ENCODE assay signal across 8 mouse cellular contexts in the genomic region with DNA sequence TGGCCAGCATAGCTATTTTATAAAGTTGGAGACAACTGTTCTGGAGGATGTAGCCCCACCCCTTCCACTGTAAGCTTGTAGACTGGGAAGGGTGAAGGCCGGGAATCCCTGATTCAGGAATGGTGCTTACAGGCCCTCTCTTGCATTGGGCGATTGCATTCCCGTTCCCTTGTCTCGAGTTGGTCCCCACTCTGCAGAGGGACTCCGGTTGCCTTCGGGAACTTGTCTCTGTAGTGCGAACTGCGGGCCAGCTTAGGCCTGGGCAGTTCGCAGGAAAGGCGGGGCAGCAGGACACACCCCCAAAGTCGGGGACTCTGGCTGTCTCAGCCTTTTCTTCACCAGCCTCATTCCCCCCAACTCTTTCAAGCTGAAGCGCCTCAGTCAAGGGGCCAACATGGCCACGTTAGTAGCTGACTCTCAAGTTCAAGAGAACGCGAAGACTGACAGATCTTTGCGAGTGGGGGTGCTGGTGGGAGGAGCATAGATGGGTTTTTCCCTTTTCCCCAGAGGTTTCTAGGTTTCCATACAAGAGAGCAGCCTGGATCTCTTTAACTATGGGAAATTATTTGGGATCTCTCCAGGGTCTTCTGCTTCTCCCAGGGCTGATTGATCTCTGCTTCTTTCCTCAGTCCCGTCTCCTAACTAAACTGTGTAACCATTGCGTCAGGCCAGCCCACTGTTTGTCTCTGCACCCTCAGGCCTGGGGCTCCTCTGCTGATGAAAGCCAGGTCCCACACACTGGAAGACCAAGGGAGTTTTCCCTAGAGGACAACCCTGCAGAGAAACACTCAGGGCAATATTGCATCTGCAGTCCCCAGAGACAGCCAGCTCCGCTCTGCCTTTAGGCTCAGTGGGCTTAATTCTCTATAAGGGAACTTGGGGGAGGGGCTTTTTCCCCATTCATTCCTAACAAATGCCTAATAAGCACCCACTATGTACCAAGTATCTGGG. TPM values are rescaled to one million over a fixed set of nuclear protein-coding genes. Genes with fewer than 3 reads are reported as not detected.
DNase-seq lines count a peak whose midpoint lies in the region; ATAC-seq and TF ChIP-seq lines count a peak whose summit lies in the region.

No protein-coding gene starts in this region.

- TF ChIP-seq POLR2A in bone marrow, adult 2 months (IDR thresholded peaks at IDR 0.05; ENCODE audit: borderline replicate concordance, control insufficient read depth, low read depth, low read length), result no peak

- H3K27me3 ChIP-seq in forebrain, embryonic 12.5 days, result no peaks in the 10 kb centered on the region
- no peaks in the 10 kb centered on the region for H3K27me3 ChIP-seq in hindbrain, postnatal 0 days (ENCODE audit: insufficient read depth, low read length)
- H3K27me3 ChIP-seq in liver, embryonic 15.5 days, result no peaks in the 10 kb centered on the region

- no peaks in the 10 kb centered on the region for H3K9me3 ChIP-seq in forebrain, embryonic 12.5 days
- H3K9me3 ChIP-seq in hindbrain, postnatal 0 days (ENCODE audit: low read length), result no peaks in the 10 kb centered on the region
- no peaks in the 10 kb centered on the region for H3K9me3 ChIP-seq in liver, embryonic 15.5 days (replicated peaks)

- peak; percentile 42 for ATAC-seq in forebrain, embryonic 12.5 days (ENCODE audit: low FRiP score)
- peak; percentile 46 for ATAC-seq in hindbrain, postnatal 0 days
- peak; percentile 44 for ATAC-seq in liver, embryonic 15.5 days (ENCODE audit: insufficient read depth)

- peak overlapping the region; percentile 90 for H3K4me3 ChIP-seq in bone marrow, adult 2 months (replicated peaks; ENCODE audit: control insufficient read depth, low read depth, low read length)
- peak overlapping the region; percentile 75 for H3K4me3 ChIP-seq in forebrain, embryonic 12.5 days (replicated peaks)
- peak overlapping the region; percentile 69 for H3K4me3 ChIP-seq in hindbrain, postnatal 0 days (ENCODE audit: low read length)
- H3K4me3 ChIP-seq in liver, embryonic 15.5 days (replicated peaks), result peak overlapping the region; percentile 83

- peak; percentile 80 to 87 for DNase-seq in heart, adult 18-20 months
- no peak for DNase-seq in heart, adult 9 months (ENCODE audit: low spot score in 2 of 2)
- peak; percentile 62 for DNase-seq in hindbrain, postnatal 0 days (ENCODE audit: low spot score)
- DNase-seq in natural killer cell, adult 2 months (ENCODE audit: low spot score in 2 of 2), result peak; percentile 55 to 60
- DNase-seq in thymus, postnatal 25 days, result peak; percentile 62

- 3% methylated on average over 19 of the region's 19 CpGs for WGBS in bone marrow, adult 2 months
- WGBS in forebrain, embryonic 12.5 days, result 2% methylated on average over 19 of the region's 19 CpGs
- 1% methylated on average over 19 of the region's 19 CpGs for WGBS in hindbrain, postnatal 0 days
- under 1% methylated on average over 19 of the region's 19 CpGs for WGBS in liver, embryonic 15.5 days (ENCODE audit: insufficient replicate concordance)

- H3K4me1 ChIP-seq in bone marrow, adult 2 months (ENCODE audit: control insufficient read depth, insufficient read depth, low read length), result no peaks in the 10 kb centered on the region; the same call in 1 of the 2 replicates
- peaks cover 48% of the 10 kb centered on the region for H3K4me1 ChIP-seq in forebrain, embryonic 12.5 days
- H3K4me1 ChIP-seq in hindbrain, postnatal 0 days (ENCODE audit: insufficient read depth, low read length), result peaks cover 32% of the 10 kb centered on the region
- peaks cover 64% of the 10 kb centered on the region for H3K4me1 ChIP-seq in liver, embryonic 15.5 days (replicated peaks)

- H3K4me2 ChIP-seq in forebrain, embryonic 12.5 days, result peak overlapping the region; percentile 86
- peak overlapping the region; percentile 80 for H3K4me2 ChIP-seq in hindbrain, postnatal 0 days (ENCODE audit: low read depth, low read length)
- peak overlapping the region; percentile 84 for H3K4me2 ChIP-seq in liver, embryonic 15.5 days

- no peak; the same call in 1 of the 2 replicates for TF ChIP-seq CTCF in bone marrow, adult 2 months (IDR thresholded peaks at IDR 0.05; ENCODE audit: control insufficient read depth, insufficient read depth, low read length)
- no peak for TF ChIP-seq CTCF in hindbrain, postnatal 0 days (IDR thresholded peaks at IDR 0.05; ENCODE audit: low read depth)

- peak overlapping the region; percentile 66 for H3K9ac ChIP-seq in forebrain, embryonic 12.5 days
- H3K9ac ChIP-seq in hindbrain, postnatal 0 days (replicated peaks; ENCODE audit: low read length), result peak overlapping the region; percentile 66
- H3K9ac ChIP-seq in liver, embryonic 15.5 days, result peak overlapping the region; percentile 81

- H3K36me3 ChIP-seq in forebrain, embryonic 12.5 days (replicated peaks), result peaks cover 44% of the 10 kb centered on the region
- peaks cover 17% of the 10 kb centered on the region for H3K36me3 ChIP-seq in hindbrain, postnatal 0 days (ENCODE audit: insufficient read depth, low read length)
- peaks cover 50% of the 10 kb centered on the region for H3K36me3 ChIP-seq in liver, embryonic 15.5 days (replicated peaks)

- H3K27ac ChIP-seq in bone marrow, adult 2 months (ENCODE audit: control insufficient read depth, insufficient read depth, low read depth, low read length, poor library complexity), result peak overlapping the region; percentile 78
- H3K27ac ChIP-seq in forebrain, embryonic 12.5 days, result peak overlapping the region; percentile 98
- H3K27ac ChIP-seq in hindbrain, postnatal 0 days, result peak overlapping the region; percentile 97
- H3K27ac ChIP-seq in liver, embryonic 15.5 days (replicated peaks), result peak overlapping the region; percentile 98

RNA-seq across cellular contexts. Expression of gene Mbd6, which starts 2.4 kb away (rescaled TPM):
- total RNA-seq in heart, adult 18-20 months (2021), result 10 to 100 TPM; 16.7 to 20.2 TPM
- 75.9 and 131 TPM in 2 replicates for polyA plus RNA-seq in bone marrow, adult 2 months (2011; ENCODE audit: insufficient read depth, insufficient read length, low replicate concordance, missing spikeins)
- polyA plus RNA-seq in forebrain, embryonic 12.5 days (2016; fragmentation: Nextera tagmentation; extraction: Ambion mirVana), result 18.4 and 21.2 TPM in 2 replicates
- total RNA-seq in hindbrain, postnatal 0 days (2014; rRNA removed), result 8.1 and 11.2 TPM in 2 replicates
- 8.3 and 11.5 TPM in 2 replicates for polyA plus RNA-seq in hindbrain, postnatal 0 days (2015; fragmentation: Nextera tagmentation; extraction: Ambion mirVana)
- polyA plus RNA-seq in liver, embryonic 15.5 days (2015; fragmentation: Nextera tagmentation; extraction: Ambion mirVana), result 7.9 and 8.0 TPM in 2 replicates

RNA-seq across cellular contexts. Expression of gene Mars, which starts 20.4 kb away (rescaled TPM):
- total RNA-seq in heart, adult 18-20 months (2021), result 10 to 100 TPM; 43.7 to 44.8 TPM
- 41.6 and 85.0 TPM in 2 replicates for polyA plus RNA-seq in bone marrow, adult 2 months (2011; ENCODE audit: insufficient read depth, insufficient read length, low replicate concordance, missing spikeins)
- 177 and 183 TPM in 2 replicates for polyA plus RNA-seq in forebrain, embryonic 12.5 days (2016; fragmentation: Nextera tagmentation; extraction: Ambion mirVana)
- total RNA-seq in hindbrain, postnatal 0 days (2014; rRNA removed), result 74.4 and 90.4 TPM in 2 replicates
- 104 TPM in 2 replicates for polyA plus RNA-seq in hindbrain, postnatal 0 days (2015; fragmentation: Nextera tagmentation; extraction: Ambion mirVana)
- polyA plus RNA-seq in liver, embryonic 15.5 days (2015; fragmentation: Nextera tagmentation; extraction: Ambion mirVana), result 109 and 112 TPM in 2 replicates

RNA-seq across cellular contexts. Expression of gene Dctn2, which starts 25.0 kb away (rescaled TPM):
- total RNA-seq in heart, adult 18-20 months (2021), result 100 to 1,000 TPM; 139 to 146 TPM
- 68.6 and 115 TPM in 2 replicates for polyA plus RNA-seq in bone marrow, adult 2 months (2011; ENCODE audit: insufficient read depth, insufficient read length, low replicate concordance, missing spikeins)
- 226 and 229 TPM in 2 replicates for polyA plus RNA-seq in forebrain, embryonic 12.5 days (2016; fragmentation: Nextera tagmentation; extraction: Ambion mirVana)
- total RNA-seq in hindbrain, postnatal 0 days (2014; rRNA removed), result 314 and 348 TPM in 2 replicates
- 319 and 323 TPM in 2 replicates for polyA plus RNA-seq in hindbrain, postnatal 0 days (2015; fragmentation: Nextera tagmentation; extraction: Ambion mirVana)
- polyA plus RNA-seq in liver, embryonic 15.5 days (2015; fragmentation: Nextera tagmentation; extraction: Ambion mirVana), result 69.5 and 75.7 TPM in 2 replicates

RNA-seq across cellular contexts. Expression of gene Kif5a, which starts 28.1 kb away (rescaled TPM):
- total RNA-seq in heart, adult 18-20 months (2021), result under 1 TPM; 0.41 to 0.89 TPM
- polyA plus RNA-seq in bone marrow, adult 2 months (2011; ENCODE audit: insufficient read depth, insufficient read length, low replicate concordance, missing spikeins), result 1.7 and 2.3 TPM in 2 replicates
- polyA plus RNA-seq in forebrain, embryonic 12.5 days (2016; fragmentation: Nextera tagmentation; extraction: Ambion mirVana), result 44.1 and 53.1 TPM in 2 replicates
- total RNA-seq in hindbrain, postnatal 0 days (2014; rRNA removed), result 231 and 249 TPM in 2 replicates
- 98.4 and 103 TPM in 2 replicates for polyA plus RNA-seq in hindbrain, postnatal 0 days (2015; fragmentation: Nextera tagmentation; extraction: Ambion mirVana)
- 0.06 and 0.21 TPM in 2 replicates for polyA plus RNA-seq in liver, embryonic 15.5 days (2015; fragmentation: Nextera tagmentation; extraction: Ambion mirVana)

RNA-seq across cellular contexts. Expression of gene Arhgap9, which starts 30.6 kb away (rescaled TPM):
- total RNA-seq in heart, adult 18-20 months (2021), result 1 to 10 TPM; 4.0 to 5.4 TPM
- polyA plus RNA-seq in bone marrow, adult 2 months (2011; ENCODE audit: insufficient read depth, insufficient read length, low replicate concordance, missing spikeins), result 30.1 and 77.2 TPM in 2 replicates
- 0.64 and 1.3 TPM in 2 replicates for polyA plus RNA-seq in forebrain, embryonic 12.5 days (2016; fragmentation: Nextera tagmentation; extraction: Ambion mirVana)
- total RNA-seq in hindbrain, postnatal 0 days (2014; rRNA removed), result 1.0 and 1.5 TPM in 2 replicates
- 1.2 and 1.3 TPM in 2 replicates for polyA plus RNA-seq in hindbrain, postnatal 0 days (2015; fragmentation: Nextera tagmentation; extraction: Ambion mirVana)
- 14.1 and 14.9 TPM in 2 replicates for polyA plus RNA-seq in liver, embryonic 15.5 days (2015; fragmentation: Nextera tagmentation; extraction: Ambion mirVana)

Comparison
In these comparisons a context has a peak if more than half of its experiments do, and no peak if none do; other contexts are left out.
1. DNase-seq: peak in heart, adult 18-20 months (2 of 2), hindbrain, postnatal 0 days (single experiment), natural killer cell, adult 2 months (2 of 2) and thymus, postnatal 25 days (single experiment); none in heart, adult 9 months (0 of 2).
2. Peak in every context shown above with its lines, with median percentiles within 50 percentile points of each other: H3K27ac ChIP-seq, H3K4me3 ChIP-seq, ATAC-seq, H3K4me2 ChIP-seq and H3K9ac ChIP-seq.